Mouse (Mus musculus): ENCODE data around the gene Znhit6.

Znhit6 gene

DNA sequence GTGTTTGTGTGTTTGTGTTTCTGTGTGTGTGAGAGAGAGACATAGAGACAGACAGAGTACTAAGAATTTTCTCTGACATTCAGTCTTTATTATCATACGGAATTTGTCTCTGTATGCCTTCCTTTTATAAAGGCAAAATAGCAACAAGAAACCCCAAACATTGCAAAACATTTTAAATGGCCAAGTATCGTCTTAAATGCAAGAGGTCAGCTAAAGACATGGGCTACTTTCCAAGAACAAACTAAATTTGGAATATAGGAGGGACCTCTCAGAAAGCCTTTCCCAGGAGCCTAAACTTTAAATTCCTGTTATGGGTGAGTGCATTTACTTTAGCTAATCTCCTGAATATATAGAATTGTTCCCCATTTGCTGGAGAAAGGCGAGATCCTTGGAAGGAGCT, 65.9 kb downstream of the Znhit6 start:
- in situ Hi-C loops (cut with MboI, MseI), result loop anchor here (10.0 kb wide), 1 partner anchor 263 kb away; no protein-coding TSS in a partner anchor

DNA sequence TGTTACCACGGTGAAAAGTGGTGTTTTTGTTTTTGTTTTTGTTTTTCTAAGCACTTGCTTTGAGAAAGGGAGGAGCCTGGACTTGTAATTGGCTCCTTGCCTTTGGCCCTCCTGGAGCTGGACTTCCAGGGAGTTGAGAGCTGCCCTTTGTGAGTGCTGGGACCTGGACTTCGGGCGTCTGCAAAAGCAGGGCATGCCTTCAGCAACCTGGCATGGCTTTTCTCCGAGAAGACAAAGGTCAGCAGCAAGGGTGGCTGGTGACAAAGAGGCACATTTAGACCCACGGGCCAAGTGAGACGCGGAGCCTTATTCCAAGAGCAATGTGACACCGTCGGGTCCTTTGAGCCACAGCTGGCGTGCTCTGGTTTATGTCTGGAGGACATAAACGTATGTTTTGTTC, 66.9 kb downstream of the Znhit6 start:
- in situ Hi-C loops (cut with MboI, MseI), result loop anchor here (10.0 kb wide), 1 partner anchor 262 kb away; no protein-coding TSS in a partner anchor

DNA sequence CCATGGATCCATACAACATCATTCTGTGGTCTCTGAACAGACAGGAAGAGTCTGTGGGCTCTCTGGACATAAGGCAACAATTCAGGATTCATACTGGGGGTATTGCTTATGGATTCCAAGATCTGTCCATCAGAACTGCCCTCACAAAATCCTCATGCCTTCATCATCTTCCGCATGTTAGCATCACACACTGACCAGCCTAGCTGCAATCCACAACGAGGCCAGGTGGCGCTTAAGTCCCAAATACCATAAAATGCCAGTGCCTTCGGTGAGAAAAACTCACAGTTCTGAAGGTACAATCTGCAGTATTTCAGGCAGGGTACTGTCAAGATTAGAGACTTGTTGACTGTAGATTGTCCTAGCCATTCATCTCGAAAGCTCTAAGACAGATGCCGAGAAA, 69.5 kb downstream of the Znhit6 start:
- in situ Hi-C loops (cut with MboI, MseI), result loop anchor here (10.0 kb wide), 1 partner anchor 259 kb away; no protein-coding TSS in a partner anchor

DNA sequence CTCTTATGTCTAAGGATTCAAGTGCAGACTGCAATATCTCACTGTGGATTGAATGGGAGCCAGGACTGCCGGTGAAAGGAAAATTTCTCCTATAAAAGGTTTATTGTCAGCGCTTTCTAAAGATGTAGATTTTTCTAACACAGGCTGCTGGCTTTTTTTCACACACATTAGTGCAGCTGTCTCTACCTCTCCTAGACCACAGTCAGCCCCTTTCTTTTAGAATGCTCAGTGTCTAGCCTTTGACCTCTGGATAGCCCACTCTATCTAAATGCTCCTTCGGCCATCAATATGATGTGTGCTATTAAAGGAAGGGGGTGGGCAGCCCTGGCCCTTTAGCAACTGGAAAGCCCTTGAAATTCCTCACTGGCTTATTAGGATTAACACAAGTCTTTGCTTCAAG, 70.0 kb downstream of the Znhit6 start:
- in situ Hi-C loops (cut with MboI, MseI), result loop anchor here (10.0 kb wide), 1 partner anchor 259 kb away; no protein-coding TSS in a partner anchor

DNA sequence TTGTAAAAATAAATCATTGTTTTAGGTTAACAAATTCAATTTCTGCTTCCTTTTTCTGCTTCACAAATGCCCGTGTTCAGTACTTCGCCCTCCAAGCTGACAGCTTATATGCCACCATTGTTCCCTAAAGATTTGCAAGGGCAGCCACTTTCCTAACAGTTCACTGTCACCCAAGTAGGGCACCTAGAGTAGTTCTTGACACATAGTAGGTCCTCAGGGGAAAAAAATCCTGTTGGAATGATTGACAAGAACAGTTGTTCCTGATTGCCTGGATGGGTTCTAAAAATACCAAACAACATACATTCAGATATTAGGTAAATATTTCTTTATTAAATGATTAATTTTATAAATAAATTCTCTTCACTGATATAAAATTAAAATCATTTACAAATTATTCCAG, 70.7 kb downstream of the Znhit6 start:
- in situ Hi-C loops (cut with MboI, MseI), result loop anchor here (10.0 kb wide), 1 partner anchor 258 kb away; no protein-coding TSS in a partner anchor

DNA sequence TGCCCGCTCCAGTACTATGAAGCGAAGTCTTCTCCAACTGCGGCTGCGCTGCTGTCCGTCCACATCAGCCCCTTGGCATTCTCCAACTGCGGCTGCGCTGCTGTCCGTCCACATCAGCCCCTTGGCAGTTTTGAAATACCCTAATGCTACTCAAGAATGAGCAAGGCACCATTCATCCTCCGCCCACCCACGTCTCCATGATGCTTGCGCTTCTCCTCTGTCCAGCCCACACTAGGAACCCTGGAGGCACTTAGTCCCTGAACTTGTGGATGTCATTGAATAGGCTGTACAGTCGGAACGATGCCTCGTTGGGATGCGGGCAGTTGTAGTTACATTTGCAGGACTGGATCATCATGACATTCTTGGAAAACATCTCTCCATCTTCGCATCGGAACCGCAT, 71.4 kb downstream of the Znhit6 start:
- in situ Hi-C loops (cut with MboI, MseI), result loop anchor here (10.0 kb wide), 1 partner anchor 257 kb away; no protein-coding TSS in a partner anchor

DNA sequence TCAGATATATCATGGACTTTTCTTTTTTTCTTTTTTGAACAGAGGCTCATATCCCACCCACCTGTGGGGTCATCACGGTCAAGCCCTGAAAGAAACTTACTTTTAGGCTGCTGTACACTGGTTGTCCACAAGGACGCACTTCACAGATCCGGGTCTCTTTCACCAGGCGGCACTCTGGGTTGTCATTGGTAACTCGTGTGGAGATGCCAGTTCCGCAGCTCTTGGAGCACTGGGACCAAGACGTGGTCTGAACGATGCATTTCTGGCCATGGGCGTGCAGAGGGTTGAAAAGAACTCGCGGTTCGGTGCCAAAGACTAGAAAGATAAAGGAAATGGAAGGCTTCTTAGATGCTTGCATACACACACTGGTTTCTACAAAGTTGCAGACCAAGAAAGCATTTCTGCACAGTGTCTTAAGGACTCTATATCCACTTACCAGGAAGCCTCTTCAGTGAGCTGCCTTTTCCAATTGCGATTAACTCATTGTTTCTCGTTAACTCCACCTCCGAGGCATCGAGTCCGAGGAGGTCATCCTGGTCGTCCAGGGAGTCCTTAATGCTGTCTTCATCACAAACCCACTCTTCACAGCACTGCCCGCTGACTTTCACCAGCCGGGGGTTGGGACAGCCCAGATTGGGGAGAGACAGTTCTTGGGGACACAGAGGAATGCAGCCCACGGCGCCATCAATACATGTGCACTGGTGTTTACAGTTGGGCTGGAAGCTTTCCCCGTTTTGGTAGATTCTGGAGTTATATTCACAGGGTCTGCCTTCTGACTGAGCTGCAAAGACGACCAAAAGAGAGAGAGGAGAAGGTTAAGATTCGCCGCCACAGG, 72.3 kb downstream of the Znhit6 start:
- in situ Hi-C loops (cut with MboI, MseI), result loop anchor here (10.0 kb wide), 1 partner anchor 256 kb away; no protein-coding TSS in a partner anchor

DNA sequence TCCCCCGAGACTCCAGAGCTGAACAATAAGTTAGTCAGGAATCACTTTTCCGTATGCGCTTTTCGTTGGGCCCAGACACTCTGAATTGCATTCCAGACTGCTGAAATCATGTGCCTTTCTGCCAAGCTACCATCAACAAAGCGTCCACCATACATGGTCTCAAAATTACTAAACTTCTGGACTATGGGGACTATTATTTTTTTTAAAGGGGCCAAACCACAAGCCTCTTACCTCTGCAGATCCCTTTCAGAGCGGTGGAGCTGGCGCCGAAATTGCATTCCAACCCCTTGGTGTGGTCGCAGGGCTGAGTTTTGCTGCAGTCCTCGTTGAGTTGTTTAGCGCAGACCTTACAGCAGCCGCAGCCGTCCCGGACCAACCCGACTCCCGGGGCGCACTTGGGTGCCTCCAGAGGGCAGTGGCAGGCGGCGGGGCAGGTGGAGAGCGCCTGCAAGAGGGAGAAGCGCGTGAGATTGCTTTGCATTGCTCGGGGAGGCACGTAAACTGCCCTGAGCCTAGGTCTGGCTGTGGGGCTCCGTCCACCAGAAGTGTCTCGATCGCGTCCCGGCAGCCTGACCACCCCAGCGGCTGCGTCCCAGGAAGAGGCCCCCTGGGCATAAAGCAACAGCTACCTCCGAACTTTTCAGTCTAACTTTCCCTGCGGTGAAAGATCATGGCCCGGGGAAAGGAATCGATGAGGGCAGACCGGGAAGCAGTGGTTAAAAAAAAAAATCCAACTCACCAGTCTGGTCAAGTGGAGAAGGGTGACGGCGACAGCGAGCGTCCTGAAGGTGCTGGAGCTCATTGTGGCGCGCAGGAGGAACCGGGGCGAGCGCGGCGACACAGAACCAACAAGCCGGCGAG, 73.2 kb downstream of the Znhit6 start:
- in situ Hi-C loops (cut with MboI, MseI), result loop anchor here (10.0 kb wide), 1 partner anchor 256 kb away; no protein-coding TSS in a partner anchor

DNA sequence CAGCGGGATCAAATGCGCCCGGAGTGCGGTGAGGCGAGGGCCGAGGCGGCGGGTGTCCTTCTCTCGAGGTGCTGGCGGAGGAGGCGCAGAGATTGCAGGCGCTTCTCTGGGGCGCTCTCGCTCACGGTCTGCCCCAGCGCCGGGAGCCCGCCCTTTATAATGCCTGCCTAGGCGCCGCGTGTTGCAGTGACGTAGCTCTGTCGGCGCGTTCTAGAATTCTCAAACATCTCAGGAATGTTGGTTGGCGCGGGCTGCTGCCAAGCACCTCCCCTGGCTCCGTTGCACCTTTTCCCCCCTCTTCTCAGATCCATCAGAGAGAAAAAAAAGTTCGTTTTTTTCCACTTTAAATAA, 73.8 kb downstream of the Znhit6 start, which contains the start of gene Ccn1:
Gene Ccn1 (minus strand): TSS at position 130 of the 351 bp plus-strand sequence.
- in situ Hi-C loops (cut with MboI, MseI), result loop anchor here (10.0 kb wide), 1 partner anchor 255 kb away; no protein-coding TSS in a partner anchor

DNA sequence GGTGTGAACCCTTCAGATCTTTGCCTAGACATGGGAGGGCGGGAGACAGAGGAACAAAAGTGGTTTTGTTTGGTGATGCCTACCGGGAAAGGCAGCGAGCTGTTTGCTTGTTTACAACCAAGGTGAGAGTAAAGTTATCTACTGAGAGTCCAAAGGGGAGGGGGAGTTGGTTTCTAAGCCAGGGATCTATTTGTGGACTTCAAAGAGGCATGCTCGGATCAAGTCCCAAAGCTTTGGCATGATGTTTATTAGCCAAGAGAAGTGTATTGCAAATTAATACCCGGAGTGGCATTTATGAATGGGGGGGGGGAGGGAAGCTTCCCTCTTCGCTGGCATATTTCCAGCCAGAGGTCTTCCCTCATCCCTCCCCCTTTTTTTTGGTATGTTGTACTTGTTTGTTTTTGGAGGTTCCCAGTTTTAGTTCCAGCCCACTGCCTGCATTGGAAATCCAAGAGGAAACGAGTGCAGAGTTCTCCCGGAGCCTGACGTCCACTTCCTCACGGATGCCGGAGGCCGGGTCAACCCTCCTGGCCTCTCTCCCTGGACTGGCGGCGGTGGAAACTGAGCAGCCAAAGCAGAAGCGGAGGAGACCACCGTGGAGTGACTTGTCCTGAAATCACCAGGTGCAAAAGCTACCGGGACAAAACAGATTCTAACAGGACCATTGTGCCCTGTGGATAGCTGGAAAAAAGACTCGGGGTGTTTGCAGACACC, 74.5 kb downstream of the Znhit6 start:
- in situ Hi-C loops (cut with MboI, MseI), result no loop called here

DNA sequence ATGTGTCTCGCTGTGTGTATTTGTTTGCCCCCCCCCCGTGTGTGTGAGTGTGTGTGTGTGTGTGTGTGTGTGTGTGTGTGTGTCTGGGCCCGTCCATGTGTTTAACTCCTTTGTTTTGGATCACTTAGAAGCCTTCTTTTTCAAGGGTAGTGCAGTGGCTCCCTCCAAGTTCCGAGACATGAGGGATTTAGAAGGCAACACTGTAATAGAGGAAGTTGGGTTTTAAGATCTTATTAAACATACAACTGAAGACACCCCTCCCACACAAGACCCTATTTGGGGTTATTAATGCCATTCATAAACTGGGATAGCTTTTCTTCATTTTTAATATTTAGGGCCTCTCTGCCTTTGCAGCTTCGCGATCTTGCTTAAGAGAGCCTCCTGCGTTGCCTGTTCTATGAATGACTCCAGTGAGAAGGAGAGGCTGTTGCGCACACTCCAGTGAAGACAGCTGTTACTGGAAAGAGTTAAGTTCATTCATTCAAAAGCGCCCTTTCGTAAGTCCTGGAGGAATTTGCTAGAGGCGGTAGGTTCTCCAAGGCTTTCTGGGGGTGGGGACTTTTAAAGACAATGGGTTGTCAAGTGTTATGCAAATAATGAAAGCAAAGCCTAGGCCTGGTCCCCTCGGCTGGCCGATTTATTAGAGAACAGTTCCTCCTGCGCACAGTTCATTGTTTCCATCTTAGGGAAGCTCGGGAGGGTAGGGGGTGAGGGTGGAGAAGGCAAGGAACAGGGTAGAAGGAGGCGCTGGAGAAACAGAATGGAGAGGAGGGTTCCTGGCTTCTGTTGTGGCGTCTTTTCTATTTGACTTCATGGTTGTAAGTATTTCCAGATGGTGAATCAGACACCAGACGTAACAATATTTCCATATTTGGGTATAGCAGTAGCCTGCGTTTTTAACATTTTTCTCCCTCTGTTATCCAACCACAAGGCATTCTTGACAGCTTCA, 75.3 kb downstream of the Znhit6 start:
- in situ Hi-C loops (cut with MboI, MseI), result no loop called here

DNA sequence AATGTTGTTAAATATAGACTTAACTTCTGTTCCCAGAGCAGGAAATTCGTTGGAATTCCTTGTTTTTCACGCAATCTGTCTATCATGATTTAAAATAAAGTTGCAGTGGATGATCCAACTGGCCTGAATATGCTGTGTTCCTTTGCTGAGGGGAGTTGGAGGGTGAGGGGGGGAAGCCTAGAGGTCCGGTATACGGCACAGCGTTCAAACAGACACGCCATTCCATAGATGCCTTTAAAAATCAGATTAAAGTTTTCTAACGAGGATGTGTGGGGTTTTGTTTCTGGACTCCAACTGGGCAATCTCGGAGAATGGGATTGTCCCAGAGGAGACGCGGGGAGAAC, 75.9 kb downstream of the Znhit6 start:
- in situ Hi-C loops (cut with MboI, MseI), result no loop called here

DNA sequence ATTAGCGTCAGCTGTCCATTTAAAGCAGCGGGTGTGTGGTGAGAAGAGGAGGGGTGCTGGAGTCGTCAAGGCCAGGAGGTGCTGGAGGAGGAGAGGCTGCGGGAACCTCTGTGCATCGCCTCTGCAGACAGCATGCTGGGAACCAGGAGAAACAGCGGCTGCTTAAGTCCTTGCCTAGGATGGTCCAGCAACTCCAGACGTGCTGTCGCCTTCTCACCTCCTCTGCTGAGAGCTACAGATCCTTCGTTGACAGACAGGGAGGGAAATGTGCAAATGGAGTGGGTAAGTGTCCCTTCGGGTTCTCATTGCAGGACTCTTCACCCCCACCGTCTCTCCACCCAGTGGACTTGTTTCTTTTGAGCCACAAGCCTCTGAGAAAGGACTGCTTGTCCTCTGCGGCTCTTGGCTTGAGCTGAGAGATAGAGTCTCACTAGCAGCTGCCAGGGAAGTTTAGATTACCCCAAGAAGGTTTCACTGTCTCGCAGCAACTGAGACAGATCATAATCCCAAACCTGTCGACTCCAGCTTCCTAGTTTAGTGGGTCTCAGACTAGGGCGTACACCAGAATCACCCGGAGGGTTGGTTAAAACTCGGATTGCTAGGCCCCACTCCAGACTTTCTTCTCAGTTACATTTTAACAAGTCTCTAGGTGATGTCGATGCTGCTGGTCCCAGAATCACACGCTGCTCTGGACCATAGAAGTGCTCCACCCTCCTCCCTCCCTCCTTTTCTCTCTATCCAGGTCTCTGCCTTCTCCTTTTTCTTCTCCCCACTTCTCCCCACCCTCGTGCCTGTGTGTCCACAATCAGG, 76.5 kb downstream of the Znhit6 start:
- in situ Hi-C loops (cut with MboI, MseI), result no loop called here

DNA sequence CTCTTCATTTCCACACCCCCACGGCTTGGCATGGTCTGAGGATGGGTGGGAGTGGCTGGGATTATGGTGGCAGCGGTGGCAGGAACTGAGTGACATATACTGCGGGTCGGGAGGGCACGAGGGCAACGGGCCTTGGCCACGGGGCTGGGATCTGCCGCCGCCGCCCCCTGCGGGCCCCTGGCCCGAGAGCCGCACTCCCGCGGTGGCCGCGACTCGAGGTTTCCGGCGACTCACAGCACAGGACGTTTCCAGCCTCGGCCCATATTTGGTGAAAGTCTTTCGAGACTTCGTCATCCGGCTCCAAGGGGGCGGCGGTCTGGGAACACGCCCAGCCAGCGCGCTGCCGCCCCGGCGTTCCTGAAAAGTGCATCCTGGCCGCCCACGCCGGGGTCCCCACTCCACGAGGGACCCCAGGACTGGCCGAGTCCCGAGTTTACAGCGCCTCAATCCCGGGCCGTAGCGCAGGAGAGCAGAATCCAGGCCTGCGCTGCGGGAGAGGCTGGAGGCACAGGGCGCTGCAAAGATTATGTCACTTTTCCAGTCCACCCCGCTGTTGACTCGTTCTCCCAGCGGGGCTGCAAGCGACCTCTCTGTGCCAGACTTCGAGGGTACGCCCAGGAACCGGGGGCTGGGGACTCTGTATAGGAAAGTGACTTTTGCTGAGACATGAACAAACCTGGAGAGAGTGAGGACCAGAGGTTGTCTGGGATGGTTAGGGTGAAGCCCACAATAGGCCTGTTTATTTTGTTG, 77.4 kb downstream of the Znhit6 start:
- in situ Hi-C loops (cut with MboI, MseI), result no loop called here

DNA sequence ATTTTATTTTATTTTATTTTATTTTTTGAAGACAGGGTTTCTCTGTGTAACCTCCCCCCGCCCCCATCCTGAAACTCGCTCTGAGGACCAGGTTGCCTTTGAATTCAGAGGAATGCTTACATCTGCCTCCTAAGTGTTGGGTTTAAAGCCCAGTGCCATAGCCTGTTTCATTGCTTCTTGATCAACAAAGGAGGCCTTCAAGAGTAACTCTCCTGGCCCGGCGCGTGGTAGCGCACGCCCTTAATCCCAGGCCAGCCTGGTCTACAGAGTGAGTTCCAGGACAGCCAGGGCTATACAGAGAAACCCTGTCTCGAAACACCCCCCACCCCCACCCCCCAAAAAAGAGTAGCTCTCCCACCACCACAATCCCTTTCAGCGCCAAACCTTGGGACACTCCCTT, 78.0 kb downstream of the Znhit6 start:
- in situ Hi-C loops (cut with MboI, MseI), result no loop called here
